In the genomic region with DNA sequence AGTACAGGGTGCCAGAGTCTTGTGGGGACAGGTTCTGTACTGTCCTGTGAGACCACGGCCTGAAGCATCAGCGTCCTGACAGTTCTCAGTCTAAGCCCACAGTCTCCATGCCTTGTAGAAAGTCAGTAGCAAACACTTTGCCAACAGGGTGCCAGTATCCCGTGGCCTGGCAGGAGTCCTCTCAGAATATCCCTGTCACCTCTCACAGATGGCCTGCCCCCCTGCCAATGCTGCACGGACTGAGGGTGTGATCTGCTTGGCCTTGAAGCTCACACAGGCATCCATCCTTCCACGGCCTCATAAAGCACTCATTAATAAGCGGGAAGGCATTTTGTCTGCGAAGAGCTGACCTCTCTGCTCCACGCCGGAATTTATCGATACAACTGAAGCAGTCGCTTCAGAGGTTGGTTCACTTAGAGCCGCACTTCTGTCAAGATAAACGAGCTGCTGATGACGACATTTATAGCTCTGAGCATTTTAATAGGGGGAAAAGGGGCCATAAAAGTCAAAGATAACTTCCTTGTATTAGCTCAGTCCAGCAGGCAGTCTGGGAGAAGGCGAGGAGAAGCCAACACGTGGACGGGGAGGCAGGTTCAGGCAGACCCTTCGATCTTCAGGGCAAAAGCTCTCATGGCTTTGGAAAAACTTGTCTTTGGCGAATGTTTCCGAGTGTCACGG, we compare ENCODE assay signal across 15 mouse cellular contexts. TPM values are rescaled to one million over a fixed set of nuclear protein-coding genes. Genes with fewer than 3 reads are reported as not detected.
DNase-seq lines count a peak whose midpoint lies in the region; ATAC-seq lines count a peak whose summit lies in the region.
"Had no signal": no experiment of that assay in that cellular context is flagged by ENCODE, and none has a peak within 500 bp of the region (broad histone marks: within the 10 kb centered on the region; RNA-seq: fewer than 3 reads in every experiment).

No protein-coding gene starts in this region.

- no peaks in the 10 kb centered on the region for H3K9me3 ChIP-seq in hindbrain, embryonic 12.5 days (replicated peaks)
- peaks cover 4% of the 10 kb centered on the region for H3K9me3 ChIP-seq in hindbrain, embryonic 10.5 days
- H3K9me3 ChIP-seq in intestine, embryonic 16.5 days (ENCODE audit: control insufficient read depth, low read length), result no peaks in the 10 kb centered on the region
- no peaks in the 10 kb centered on the region for H3K9me3 ChIP-seq in neural tube, embryonic 14.5 days (ENCODE audit: control insufficient read depth, low read length)
- H3K9me3 ChIP-seq: embryonic facial prominence, embryonic 15.5 days; forebrain, embryonic 13.5 days; kidney, embryonic 15.5 days had no signal

- H3K4me2 ChIP-seq in hindbrain, embryonic 12.5 days (replicated peaks), result no peak overlapping the region
- H3K4me2 ChIP-seq in intestine, embryonic 16.5 days (ENCODE audit: low read depth, low read length), result 0 out of 2 replicates have a peak overlapping the region, but pooled peaks have one; percentile 9
- no peak overlapping the region for H3K4me2 ChIP-seq in neural tube, embryonic 14.5 days (ENCODE audit: low read depth, low read length)
- H3K4me2 ChIP-seq: embryonic facial prominence, embryonic 15.5 days; forebrain, embryonic 13.5 days; heart, embryonic 11.5 days; kidney, embryonic 15.5 days; liver, embryonic 11.5 days had no signal

- WGBS in hindbrain, embryonic 12.5 days, result 80% methylated on average over 21 of the region's 21 CpGs
- WGBS in hindbrain, embryonic 10.5 days, result 88% methylated on average over 21 of the region's 21 CpGs
- WGBS in intestine, embryonic 16.5 days, result 35% methylated on average over 21 of the region's 21 CpGs
- WGBS in neural tube, embryonic 14.5 days, result 37% methylated on average over 21 of the region's 21 CpGs

- 0 out of 2 replicates have a peak overlapping the region, but pooled peaks have one; percentile 18 for H3K9ac ChIP-seq in hindbrain, embryonic 12.5 days
- H3K9ac ChIP-seq in intestine, embryonic 16.5 days (ENCODE audit: low read depth, low read length), result no peak overlapping the region
- H3K9ac ChIP-seq in neural tube, embryonic 14.5 days (replicated peaks; ENCODE audit: low read depth, low read length), result no peak overlapping the region
- H3K9ac ChIP-seq: embryonic facial prominence, embryonic 15.5 days; forebrain, embryonic 13.5 days; kidney, embryonic 15.5 days had no signal

- H3K27me3 ChIP-seq in hindbrain, embryonic 12.5 days, result no peaks in the 10 kb centered on the region
- no peaks in the 10 kb centered on the region for H3K27me3 ChIP-seq in hindbrain, embryonic 10.5 days (ENCODE audit: insufficient read depth, poor library complexity, severe bottlenecking)
- no peaks in the 10 kb centered on the region for H3K27me3 ChIP-seq in intestine, embryonic 16.5 days (replicated peaks; ENCODE audit: control insufficient read depth, insufficient read depth, low read length)
- H3K27me3 ChIP-seq in neural tube, embryonic 14.5 days (ENCODE audit: control insufficient read depth, insufficient read depth, low read length), result no peaks in the 10 kb centered on the region
- H3K27me3 ChIP-seq: embryonic facial prominence, embryonic 15.5 days; forebrain, embryonic 13.5 days; kidney, embryonic 15.5 days had no signal

- ATAC-seq in hindbrain, embryonic 12.5 days (ENCODE audit: low FRiP score), result no peak
- peak; percentile 90 for ATAC-seq in intestine, embryonic 16.5 days
- ATAC-seq in neural tube, embryonic 14.5 days (ENCODE audit: low read depth), result no peak
- ATAC-seq: forebrain, embryonic 13.5 days had no signal

- H3K4me1 ChIP-seq in hindbrain, embryonic 12.5 days, result peaks cover 32% of the 10 kb centered on the region
- peaks cover 34% of the 10 kb centered on the region for H3K4me1 ChIP-seq in hindbrain, embryonic 10.5 days (replicated peaks)
- H3K4me1 ChIP-seq in intestine, embryonic 16.5 days (ENCODE audit: control insufficient read depth, insufficient read depth, low read length), result peaks cover 12% of the 10 kb centered on the region
- H3K4me1 ChIP-seq in neural tube, embryonic 14.5 days (ENCODE audit: control insufficient read depth, insufficient read depth, low read length), result peaks cover 30% of the 10 kb centered on the region
- H3K4me1 ChIP-seq: embryonic facial prominence, embryonic 15.5 days; kidney, embryonic 15.5 days had no signal

- no peak for DNase-seq in hindbrain, embryonic 10.5 days (ENCODE audit: low spot score)
- peak; percentile 59 to 68 for DNase-seq in cerebellum, postnatal 25 days
- no peak for DNase-seq in MN1 (ENCODE audit: low spot score)
- no peak for DNase-seq in kidney, postnatal 10 days
- DNase-seq: adrenal gland, postnatal 14 days; layer of hippocampus, adult 9-11 months; right cerebral cortex, postnatal 14 days had no signal

- peaks cover 44% of the 10 kb centered on the region for H3K36me3 ChIP-seq in hindbrain, embryonic 12.5 days
- peaks cover 77% of the 10 kb centered on the region for H3K36me3 ChIP-seq in hindbrain, embryonic 10.5 days
- H3K36me3 ChIP-seq in intestine, embryonic 16.5 days (ENCODE audit: control insufficient read depth, insufficient read depth, low read length), result no peaks in the 10 kb centered on the region
- H3K36me3 ChIP-seq in neural tube, embryonic 14.5 days (ENCODE audit: control insufficient read depth, insufficient read depth, low read length), result no peaks in the 10 kb centered on the region; the same call in 1 of the 2 replicates
- H3K36me3 ChIP-seq: embryonic facial prominence, embryonic 15.5 days had no signal

- no peak overlapping the region for H3K4me3 ChIP-seq in hindbrain, embryonic 12.5 days
- H3K4me3 ChIP-seq in hindbrain, embryonic 10.5 days, result no peak overlapping the region
- no peak overlapping the region for H3K4me3 ChIP-seq in intestine, embryonic 16.5 days (ENCODE audit: low read length)
- no peak overlapping the region for H3K4me3 ChIP-seq in neural tube, embryonic 14.5 days (ENCODE audit: low read depth, low read length)
- H3K4me3 ChIP-seq: embryonic facial prominence, embryonic 15.5 days; forebrain, embryonic 13.5 days; kidney, embryonic 15.5 days had no signal

- no peak overlapping the region for H3K27ac ChIP-seq in hindbrain, embryonic 12.5 days
- H3K27ac ChIP-seq in hindbrain, embryonic 10.5 days, result no peak overlapping the region
- no peak overlapping the region for H3K27ac ChIP-seq in intestine, embryonic 16.5 days (ENCODE audit: low read length)
- 0 out of 2 replicates have a peak overlapping the region, but pooled peaks have one; percentile 16 for H3K27ac ChIP-seq in neural tube, embryonic 14.5 days (ENCODE audit: low read depth, low read length)
- H3K27ac ChIP-seq: embryonic facial prominence, embryonic 15.5 days; forebrain, embryonic 13.5 days; kidney, embryonic 15.5 days had no signal

RNA-seq across cellular contexts. Expression of gene Phf21b, which starts 46.4 kb away (rescaled TPM):
- 16.5 and 18.0 TPM in 2 replicates for polyA plus RNA-seq in hindbrain, embryonic 12.5 days (2016; fragmentation: Nextera tagmentation; extraction: Ambion mirVana)
- polyA plus RNA-seq in hindbrain, embryonic 10.5 days (2016; fragmentation: Nextera tagmentation; extraction: Ambion mirVana), result 10.7 and 30.8 TPM in 2 replicates
- polyA plus RNA-seq in intestine, embryonic 16.5 days (2015; fragmentation: Nextera tagmentation; extraction: Ambion mirVana), result 0.43 and 0.48 TPM in 2 replicates
- 9.2 and 12.5 TPM in 2 replicates for polyA plus RNA-seq in neural tube, embryonic 14.5 days (2014; fragmentation: Nextera tagmentation; extraction: Ambion mirVana)

Comparison
In these comparisons a context has a peak if more than half of its experiments do, and no peak if none do; other contexts are left out.
1. DNase-seq: peak in cerebellum, postnatal 25 days (2 of 2); none in hindbrain, embryonic 10.5 days (single experiment), MN1 (single experiment) and kidney, postnatal 10 days (single experiment).